Mouse (Mus musculus): ENCODE measurements around the gene Ank2.

- no peak for TF ChIP-seq CTCF (IDR thresholded peaks at IDR 0.05; ENCODE audit: control insufficient read depth, insufficient read depth, insufficient replicate concordance, low read depth, low read length)
- no peak for TF ChIP-seq POLR2A (IDR thresholded peaks at IDR 0.05; ENCODE audit: control insufficient read depth, low read depth, low read length)
These were observed 350.5 kb downstream of the Ank2 start for GRCm38 (mm10) chr3:127148648-127149047.
